Mouse (Mus musculus) neural tube, embryonic 14.5 days (tissue): Measurements from ENCODE around the gene Rfc1. TPM values are rescaled to one million over a fixed set of nuclear protein-coding genes. Genes with fewer than 3 reads are reported as not detected.

Source experiments
- ATAC-seq: fragments of 200-750 bp; cut with Nextera tagmentation; 2 replicates; pipeline ENCODE4 v1.8.0; 2017; ENCODE audit warnings: low read depth, mild to moderate bottlenecking, moderate TSS enrichment, moderate library complexity
- H3K27ac ChIP-seq: fragments of 300-500 bp; sonication (generic); 2 replicates; pipeline ENCODE4 v1.5.1; 2014; ENCODE audit warnings: low read depth, mild to moderate bottlenecking, control low read depth, low read length, moderate library complexity, mixed read lengths
- H3K27me3 ChIP-seq: fragments of 300-500 bp; sonication (generic); 2 replicates; pipeline ENCODE4 v1.6.1; 2014; ENCODE audit warnings: low read length; ENCODE audit not compliant: control insufficient read depth, insufficient read depth
- H3K36me3 ChIP-seq: fragments of 300-500 bp; sonication (generic); 2 replicates; pipeline ENCODE4 v1.6.1; 2014; ENCODE audit warnings: low read length, mixed read lengths; ENCODE audit not compliant: control insufficient read depth, insufficient read depth
- H3K4me1 ChIP-seq: fragments of 300-500 bp; sonication (generic); 2 replicates; pipeline ENCODE4 v1.6.1; 2014; ENCODE audit warnings: low read length; ENCODE audit not compliant: control insufficient read depth, insufficient read depth
- H3K4me2 ChIP-seq: fragments of 300-500 bp; sonication (generic); 2 replicates; pipeline ENCODE4 v1.6.1; 2014; ENCODE audit warnings: mild to moderate bottlenecking, low read depth, low read length, control low read depth
- H3K4me3 ChIP-seq: fragments of 300-500 bp; sonication (generic); 2 replicates; pipeline ENCODE4 v1.5.1; 2014; ENCODE audit warnings: low read depth, low read length, control low read depth, mixed read lengths
- H3K9ac ChIP-seq: fragments of 300-500 bp; sonication (generic); replicated peaks from 2 replicates; pipeline ENCODE4 v1.6.1; 2014; ENCODE audit warnings: low read depth, mild to moderate bottlenecking, control low read depth, low read length, mixed read lengths
- H3K9me3 ChIP-seq: fragments of 300-500 bp; sonication (generic); 2 replicates; pipeline ENCODE4 v1.6.1; 2016; ENCODE audit warnings: low read length; ENCODE audit not compliant: control insufficient read depth
- WGBS: fragments of 180-500 bp; shearing (Covaris S2); extraction: QIAGEN DNeasy Blood & Tissue Kit; methylation state at CpG from one replicate; pipeline ENCODE4 v1.1.7; 2014; 5-methylcytosine and 5-hydroxymethylcytosine counted together
- polyA plus RNA-seq: library from polyadenylated mRNA; unstranded; fragments of >200 nt; fragmentation: Nextera tagmentation; extraction: Ambion mirVana; gene quantifications from 2 replicates; pipeline ENCODE4 v1.2.1, GENCODE M21; 2014

The Rfc1 gene
- polyA plus RNA-seq, 1 experiment from 2014 or later: 26.5 TPM

DNA sequence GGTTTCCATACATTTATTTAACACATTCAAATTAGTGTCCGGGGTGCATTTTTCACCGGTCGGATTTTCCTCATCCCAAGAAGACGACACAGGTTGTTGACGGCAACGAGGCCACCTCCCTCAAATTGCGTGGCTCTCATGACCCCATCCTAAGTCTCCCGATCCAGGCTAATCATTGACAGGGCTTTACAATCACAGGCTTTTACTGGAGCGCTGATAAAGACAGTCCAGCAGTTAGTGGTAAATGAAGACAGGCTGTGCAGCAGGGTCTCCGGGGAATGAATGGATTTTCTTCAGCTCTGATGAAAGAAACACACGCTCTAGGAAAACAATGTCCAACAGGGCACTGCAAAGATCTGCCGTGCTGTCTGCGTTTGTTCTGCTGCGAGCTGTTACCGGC lies 12.7 kb upstream of the Rfc1 start, which contains the start of gene Klb:
Gene Klb (plus strand): TSS at position 147 of the 400 bp plus-strand sequence.
- H3K9me3 ChIP-seq: no peaks in the 10 kb centered on the region
- no peak within 1 kb of the TSS for H3K27ac ChIP-seq
- 10% methylated on average over 15 of the region's 15 CpGs for WGBS
- no peak for ATAC-seq
- H3K36me3 ChIP-seq: no peaks in the 10 kb centered on the region
- peak within 1 kb of the TSS; percentile 14; the same call in 1 of the 2 replicates for H3K4me3 ChIP-seq
- no peaks in the 10 kb centered on the region for H3K27me3 ChIP-seq
- peak within 1 kb of the TSS; percentile 47 for H3K4me2 ChIP-seq
- no peaks in the 10 kb centered on the region for H3K4me1 ChIP-seq
- no peak within 1 kb of the TSS for H3K9ac ChIP-seq

DNA sequence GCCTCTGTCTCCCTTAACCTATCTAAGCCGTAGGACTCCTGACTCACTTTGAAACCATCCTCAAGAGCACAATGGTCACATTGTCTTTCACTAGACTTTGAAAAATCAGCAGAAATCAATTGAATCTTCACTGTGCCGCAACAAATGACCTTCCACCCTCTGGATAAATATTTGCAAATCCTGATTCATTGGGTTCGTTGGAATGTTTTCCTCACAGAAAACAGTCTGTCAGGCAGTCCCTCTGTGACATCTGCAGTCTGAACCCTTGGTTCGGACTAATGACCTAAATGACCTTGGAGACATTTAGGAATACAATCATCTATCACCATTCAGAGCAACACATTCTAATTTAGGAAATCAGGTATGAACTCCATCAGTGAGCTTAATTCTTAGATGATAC lies 4.7 kb upstream of the Rfc1 start:
- no peak for ATAC-seq
- no peak overlapping the region for H3K27ac ChIP-seq
- no peak overlapping the region for H3K9ac ChIP-seq
- H3K36me3 ChIP-seq: no peaks in the 10 kb centered on the region
- H3K4me1 ChIP-seq: no peaks in the 10 kb centered on the region
- no peaks in the 10 kb centered on the region for H3K9me3 ChIP-seq
- H3K27me3 ChIP-seq: no peaks in the 10 kb centered on the region
- WGBS: 61% methylated on average over 4 of the region's 4 CpGs
- H3K4me2 ChIP-seq: no peak overlapping the region
- H3K4me3 ChIP-seq: no peak overlapping the region

DNA sequence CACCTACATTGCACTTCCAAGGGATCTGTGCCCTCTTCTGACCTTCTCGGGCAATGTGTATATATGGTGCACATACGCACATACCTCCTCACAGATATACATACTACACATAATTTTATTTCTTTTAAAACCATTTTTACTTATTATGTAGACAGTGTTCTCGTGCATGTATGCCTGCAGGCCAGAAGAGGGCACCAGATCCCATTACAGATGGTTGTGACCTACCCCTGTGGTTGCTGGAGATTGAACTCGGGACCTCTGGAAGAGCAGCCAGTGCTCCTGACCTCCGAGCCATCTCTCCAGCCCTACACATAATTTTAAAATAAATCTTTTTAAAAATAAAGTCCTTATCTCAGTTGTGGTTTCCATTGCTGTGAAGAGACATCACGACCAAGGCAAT lies 2.9 kb upstream of the Rfc1 start:
- no peaks in the 10 kb centered on the region for H3K36me3 ChIP-seq
- H3K9ac ChIP-seq: no peak overlapping the region
- no peaks in the 10 kb centered on the region for H3K9me3 ChIP-seq
- 84% methylated on average over 6 of the region's 6 CpGs for WGBS
- ATAC-seq: no peak
- H3K4me3 ChIP-seq: no peak overlapping the region
- H3K4me1 ChIP-seq: peaks cover 4% of the 10 kb centered on the region; the same call in 1 of the 2 replicates
- no peak overlapping the region for H3K4me2 ChIP-seq
- H3K27me3 ChIP-seq: no peaks in the 10 kb centered on the region
- no peak overlapping the region for H3K27ac ChIP-seq

DNA sequence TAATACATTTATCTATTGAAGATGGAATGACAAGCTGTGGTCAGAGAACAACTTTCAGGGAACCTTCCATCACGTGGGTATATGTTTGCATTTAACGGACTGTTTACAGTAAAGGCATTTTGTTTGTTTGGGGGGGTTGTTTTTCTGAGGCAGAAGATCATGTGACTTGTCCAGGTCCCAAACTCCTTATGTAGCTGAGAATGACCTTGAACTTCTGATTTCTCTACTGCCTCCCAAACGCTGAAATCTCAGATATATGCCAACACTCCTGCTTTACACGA lies 545 bp upstream of the Rfc1 start:
- no peaks in the 10 kb centered on the region for H3K36me3 ChIP-seq
- H3K27ac ChIP-seq: no peak overlapping the region
- WGBS: 30% methylated on average over 4 of the region's 4 CpGs
- peak overlapping the region; percentile 70; the same call in 1 of the 2 replicates for H3K9ac ChIP-seq
- no peaks in the 10 kb centered on the region for H3K9me3 ChIP-seq
- H3K4me3 ChIP-seq: peak overlapping the region; percentile 88
- ATAC-seq: no peak
- H3K4me2 ChIP-seq: peak overlapping the region; percentile 76
- no peaks in the 10 kb centered on the region for H3K27me3 ChIP-seq
- H3K4me1 ChIP-seq: peaks cover 4% of the 10 kb centered on the region; the same call in 1 of the 2 replicates

DNA sequence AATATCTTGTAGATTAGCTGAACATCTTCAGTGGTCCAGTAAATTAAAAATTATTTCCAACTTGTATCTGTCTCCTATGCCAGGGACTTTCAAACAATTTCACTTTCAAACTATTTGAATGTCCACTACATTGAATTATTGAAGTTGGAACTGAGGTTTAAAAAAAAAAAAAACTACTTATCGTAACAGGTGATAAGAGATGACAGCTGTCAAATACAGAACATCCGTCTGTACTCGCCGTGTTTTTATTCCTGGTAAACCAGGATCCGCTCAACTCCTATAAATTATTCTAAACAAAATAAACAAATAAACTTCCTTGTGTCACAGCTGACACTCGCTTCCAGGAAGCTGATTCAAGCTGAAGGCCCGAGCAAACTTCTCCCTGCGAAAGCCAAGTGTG lies 682 bp downstream of the Rfc1 start:
- no peak overlapping the region for H3K27ac ChIP-seq

DNA sequence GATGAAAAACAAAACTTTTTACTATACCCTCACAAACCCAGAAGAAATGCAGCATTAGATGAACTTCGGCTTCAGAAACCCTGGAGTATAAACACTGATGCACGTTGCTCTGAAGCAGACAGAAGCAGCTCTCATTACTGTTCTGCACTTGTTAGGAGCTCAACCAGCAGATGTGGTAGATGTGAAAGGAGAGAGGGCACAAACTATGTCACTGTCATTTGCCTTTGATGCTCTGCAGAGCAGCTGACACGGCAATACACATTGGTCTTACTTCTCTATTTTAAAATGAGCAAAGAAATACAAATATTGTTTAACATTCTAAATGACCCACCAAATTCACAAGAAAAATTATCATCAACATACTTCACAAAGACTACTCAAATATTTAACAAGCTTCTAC lies 5.5 kb downstream of the Rfc1 start:
- Histone ChIP-seq H3K4me1 (peaks cover 2% of the 10 kb centered on the region; the same call in 1 of the 2 replicates), H3K9me3 (no peaks in the 10 kb centered on the region), H3K36me3 (no peaks in the 10 kb centered on the region), H3K4me3 (no peak overlapping the region), H3K27me3 (no peaks in the 10 kb centered on the region), H3K4me2 (no peak overlapping the region), H3K9ac (no peak overlapping the region), H3K27ac (no peak overlapping the region)
- WGBS: 88% methylated on average over 3 of the region's 3 CpGs
- ATAC-seq: no peak

More for the DNA sequence above, 682 bp downstream of the Rfc1 start:
- Histone ChIP-seq H3K4me3 (peak overlapping the region; percentile 88), H3K27me3 (no peaks in the 10 kb centered on the region), H3K9me3 (no peaks in the 10 kb centered on the region), H3K36me3 (no peaks in the 10 kb centered on the region), H3K4me1 (peaks cover 4% of the 10 kb centered on the region; the same call in 1 of the 2 replicates), H3K9ac (peak overlapping the region; percentile 70), H3K4me2 (peak overlapping the region; percentile 76)
- ATAC-seq: no peak
- 16% methylated on average over 8 of the region's 8 CpGs for WGBS

DNA sequence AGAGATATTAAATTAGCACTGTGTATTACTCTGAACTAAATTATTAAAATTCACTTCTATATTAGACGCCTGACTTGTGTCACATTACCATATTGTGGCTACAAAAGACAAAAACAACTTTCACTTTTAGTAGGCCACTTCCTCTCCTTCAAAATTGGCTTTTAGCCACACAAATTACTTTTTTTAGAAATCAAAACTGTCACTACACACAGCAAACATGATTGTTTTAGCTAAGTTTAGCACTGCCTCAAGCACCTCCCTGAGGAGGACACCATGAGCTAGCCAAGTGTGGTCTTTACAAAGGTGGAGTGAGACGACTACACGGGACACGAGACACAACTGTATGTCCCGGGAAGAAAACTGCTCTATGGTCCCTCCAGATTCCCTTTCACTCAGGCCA lies 9.3 kb downstream of the Rfc1 start:
- WGBS: 54% methylated on average over 5 of the region's 5 CpGs
- no peaks in the 10 kb centered on the region for H3K27me3 ChIP-seq
- no peaks in the 10 kb centered on the region for H3K9me3 ChIP-seq
- H3K9ac ChIP-seq: no peak overlapping the region
- no peaks in the 10 kb centered on the region for H3K4me1 ChIP-seq
- no peak overlapping the region for H3K4me2 ChIP-seq
- no peak overlapping the region for H3K27ac ChIP-seq
- ATAC-seq: no peak
- H3K36me3 ChIP-seq: no peaks in the 10 kb centered on the region
- H3K4me3 ChIP-seq: no peak overlapping the region

DNA sequence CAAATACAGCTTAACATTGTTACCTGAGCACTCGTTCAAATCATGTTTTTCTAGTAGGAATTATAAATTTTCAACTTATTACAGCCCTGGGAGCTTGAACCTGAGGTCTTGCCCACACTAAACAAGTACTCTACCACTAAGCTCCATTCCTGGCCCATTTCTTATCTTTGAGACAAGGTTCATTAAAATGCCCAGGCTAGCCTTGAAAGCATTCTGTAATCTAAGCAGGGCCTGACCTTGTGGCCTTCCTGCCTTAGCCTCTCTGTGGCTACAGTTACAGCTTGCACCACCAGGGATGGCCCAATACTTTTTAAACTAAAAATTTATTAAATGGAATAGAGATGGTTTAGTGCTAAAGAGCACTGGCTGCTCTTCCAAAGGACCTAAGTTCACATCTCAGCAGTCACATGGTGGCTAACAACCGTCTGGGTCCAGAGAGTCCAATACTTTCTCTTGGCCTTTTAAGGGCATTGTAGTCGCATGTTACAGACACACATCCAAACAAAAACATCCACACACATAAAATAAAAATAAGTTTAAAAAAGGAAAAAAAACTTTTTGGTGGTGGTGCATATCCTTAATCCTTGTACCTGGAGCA lies 10.6 kb downstream of the Rfc1 start:
- no peak overlapping the region for H3K4me3 ChIP-seq
- no peak overlapping the region for H3K27ac ChIP-seq
- no peaks in the 10 kb centered on the region for H3K36me3 ChIP-seq
- H3K9me3 ChIP-seq: no peaks in the 10 kb centered on the region
- WGBS: 95% methylated on average over 3 of the region's 3 CpGs
- no peak overlapping the region for H3K4me2 ChIP-seq
- H3K4me1 ChIP-seq: no peaks in the 10 kb centered on the region
- no peak overlapping the region for H3K9ac ChIP-seq
- H3K27me3 ChIP-seq: no peaks in the 10 kb centered on the region
- ATAC-seq: no peak

DNA sequence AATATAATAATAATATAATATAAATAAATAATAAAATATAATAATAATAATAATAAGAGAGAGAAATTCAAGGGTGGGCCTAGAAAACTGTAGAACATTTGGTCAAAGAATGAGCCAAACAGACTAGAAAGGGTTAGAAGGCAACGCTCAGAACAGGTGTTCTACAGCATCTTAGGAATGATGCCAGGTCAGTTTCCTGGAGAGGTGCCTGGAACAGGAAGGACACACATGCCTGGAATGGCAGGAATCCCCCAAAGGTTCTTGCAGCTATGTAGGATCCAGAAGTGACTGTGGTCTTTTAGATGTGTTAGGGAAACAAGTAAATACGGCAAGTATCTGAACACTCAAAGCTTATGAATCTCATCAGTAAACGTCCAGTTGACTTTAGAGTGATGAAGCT lies 11.2 kb downstream of the Rfc1 start:
- H3K36me3 ChIP-seq: no peaks in the 10 kb centered on the region

More for the DNA sequence above, 11.2 kb downstream of the Rfc1 start:
- no peaks in the 10 kb centered on the region for H3K4me1 ChIP-seq
- H3K27me3 ChIP-seq: no peaks in the 10 kb centered on the region
- ATAC-seq: no peak
- H3K9me3 ChIP-seq: no peaks in the 10 kb centered on the region
- no peak overlapping the region for H3K9ac ChIP-seq
- H3K27ac ChIP-seq: no peak overlapping the region
- WGBS: 94% methylated on average over 3 of the region's 3 CpGs
- no peak overlapping the region for H3K4me3 ChIP-seq
- no peak overlapping the region for H3K4me2 ChIP-seq
